Mouse (Mus musculus): ENCODE results near the gene Hist1h3a. TPM values are rescaled to one million over a fixed set of nuclear protein-coding genes. Genes with fewer than 3 reads are reported as not detected.
A peak's percentile ranks its signal among the peaks of the same experiment; 100 is the strongest.
"Not testable (repeated sequence)": the region's sequence is repeated elsewhere in the genome, so short reads cannot be mapped to it uniquely, and the experiment has no call there.

Hist1h3a gene
- polyA plus RNA-seq, 1 experiment from 2014 or later, result 2.2 TPM

DNA sequence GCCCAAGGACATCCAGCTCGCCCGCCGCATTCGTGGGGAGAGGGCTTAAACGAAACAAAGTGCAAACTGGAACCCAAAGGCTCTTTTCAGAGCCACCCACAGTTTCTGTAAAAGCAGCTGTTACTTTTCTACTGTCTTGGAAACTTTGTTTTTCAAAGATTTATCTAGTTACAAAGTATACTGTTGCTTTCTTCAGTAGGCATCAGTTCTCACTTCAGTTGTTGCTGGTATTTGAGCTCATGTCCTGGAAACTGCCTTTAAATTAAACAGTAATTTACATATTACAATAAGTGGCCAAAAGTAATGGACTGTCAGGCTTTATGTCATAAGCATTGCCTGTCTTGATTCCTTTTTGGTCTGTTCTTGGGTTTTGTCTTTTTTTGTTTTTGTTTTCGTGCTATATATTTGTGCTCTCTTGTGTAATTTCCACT is 9.4 kb downstream of the Hist1h3a start:
- H3K27ac ChIP-seq (replicated peaks; ENCODE audit: low read depth, low read length), result no peak overlapping the region
- no peak for DNase-seq

DNA sequence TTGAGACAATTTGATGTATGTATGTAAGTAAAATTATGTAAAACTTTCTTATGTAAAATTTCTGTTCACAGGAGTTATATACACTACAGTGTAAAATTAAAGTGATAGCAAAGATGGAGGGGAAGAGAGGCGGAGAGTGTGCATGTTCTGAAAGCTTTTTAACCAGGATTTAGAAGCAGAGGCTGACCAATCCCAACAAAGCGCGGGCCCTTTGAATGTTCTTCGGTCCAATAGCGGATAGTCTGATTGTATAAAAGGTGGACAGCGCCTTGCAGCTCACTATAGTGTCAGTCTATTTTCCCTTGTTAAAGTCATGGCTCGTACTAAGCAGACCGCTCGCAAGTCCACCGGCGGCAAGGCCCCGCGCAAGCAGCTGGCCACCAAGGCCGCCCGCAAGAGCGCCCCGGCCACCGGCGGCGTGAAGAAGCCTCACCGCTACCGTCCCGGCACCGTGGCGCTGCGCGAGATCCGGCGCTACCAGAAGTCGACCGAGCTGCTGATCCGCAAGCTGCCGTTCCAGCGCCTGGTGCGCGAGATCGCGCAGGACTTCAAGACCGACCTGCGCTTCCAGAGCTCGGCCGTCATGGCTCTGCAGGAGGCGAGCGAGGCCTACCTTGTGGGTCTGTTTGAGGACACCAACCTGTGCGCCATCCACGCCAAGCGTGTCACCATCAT is 10.0 kb downstream of the Hist1h3a start, which contains the start of gene Hist1h3b:
TSS of gene Hist1h3b (plus strand) at position 201 of the 675 bp plus-strand sequence.
- DNase-seq, result peak; percentile 96
- H3K4me2 ChIP-seq (ENCODE audit: low read length), result peak within 1 kb of the TSS; percentile 67
- peaks cover 10% of the 10 kb centered on the region for H3K4me1 ChIP-seq (ENCODE audit: control insufficient read depth, insufficient read depth, low read length)
- H3K4me3 ChIP-seq (replicated peaks; ENCODE audit: low read depth, low read length), result peak within 1 kb of the TSS; percentile 40
- not testable (repeated sequence) for H3K27me3 ChIP-seq (ENCODE audit: control insufficient read depth, insufficient read depth, low read length); H3K36me3 ChIP-seq (ENCODE audit: control insufficient read depth, insufficient read depth, low read length); H3K9me3 ChIP-seq (ENCODE audit: control insufficient read depth, low read length)
- H3K27ac ChIP-seq (replicated peaks; ENCODE audit: low read depth, low read length), result peak within 1 kb of the TSS; percentile 90
- ATAC-seq (ENCODE audit: low FRiP score, low TSS enrichment), result peak; percentile 79
- 0% methylated on average over 16 of the region's 47 CpGs for WGBS
- H3K9ac ChIP-seq (replicated peaks; ENCODE audit: low read length), result peak within 1 kb of the TSS; percentile 26; the same call in 1 of the 2 replicates

More for the DNA sequence above, 9.4 kb downstream of the Hist1h3a start:
- H3K36me3 ChIP-seq (ENCODE audit: control insufficient read depth, insufficient read depth, low read length), result no peaks in the 10 kb centered on the region
- no peaks in the 10 kb centered on the region for H3K9me3 ChIP-seq (ENCODE audit: control insufficient read depth, low read length)
- H3K4me3 ChIP-seq (replicated peaks; ENCODE audit: low read depth, low read length), result 0 out of 2 replicates have a peak overlapping the region, but pooled peaks have one; percentile 10
- H3K9ac ChIP-seq (replicated peaks; ENCODE audit: low read length), result no peak overlapping the region; the same call in 1 of the 2 replicates
- no peaks in the 10 kb centered on the region for H3K27me3 ChIP-seq (ENCODE audit: control insufficient read depth, insufficient read depth, low read length)
- WGBS, result under 1% methylated on average over 6 of the region's 6 CpGs
- peaks cover 12% of the 10 kb centered on the region for H3K4me1 ChIP-seq (ENCODE audit: control insufficient read depth, insufficient read depth, low read length)
- no peak for ATAC-seq (ENCODE audit: low FRiP score, low TSS enrichment)
- H3K4me2 ChIP-seq (ENCODE audit: low read length), result peak overlapping the region; percentile 46

DNA sequence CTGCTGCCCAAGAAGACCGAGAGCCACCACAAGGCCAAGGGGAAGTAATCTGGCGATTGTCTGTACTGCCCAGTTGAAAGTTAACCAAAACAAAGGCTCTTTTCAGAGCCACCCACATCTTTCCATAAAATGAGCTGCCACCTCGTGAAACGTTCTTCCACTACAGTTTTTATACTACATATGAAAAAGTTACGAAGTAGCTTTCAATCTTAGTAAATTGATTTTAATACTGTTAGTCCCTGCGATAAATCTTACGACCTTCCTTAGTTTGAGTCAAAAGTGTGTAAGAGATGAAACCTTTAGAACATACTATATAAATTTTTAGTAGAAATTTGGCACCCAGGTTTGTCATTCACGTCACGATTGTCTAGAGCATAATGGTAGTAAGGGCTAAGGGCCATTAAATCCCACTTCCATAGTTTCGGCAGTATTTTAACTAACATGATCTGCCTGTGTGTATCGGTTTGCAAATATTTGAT is 10.7 kb downstream of the Hist1h3a start:
- Histone ChIP-seq H3K27ac (replicated peaks; ENCODE audit: low read depth, low read length) (peak overlapping the region; percentile 90), H3K27me3 (ENCODE audit: control insufficient read depth, insufficient read depth, low read length) (no peaks in the 10 kb centered on the region), H3K4me2 (ENCODE audit: low read length) (peak overlapping the region; percentile 67), H3K4me1 (ENCODE audit: control insufficient read depth, insufficient read depth, low read length) (peaks cover 12% of the 10 kb centered on the region), H3K4me3 (replicated peaks; ENCODE audit: low read depth, low read length) (peak overlapping the region; percentile 40), H3K9me3 (ENCODE audit: control insufficient read depth, low read length) (no peaks in the 10 kb centered on the region), H3K36me3 (ENCODE audit: control insufficient read depth, insufficient read depth, low read length) (no peaks in the 10 kb centered on the region), H3K9ac (replicated peaks; ENCODE audit: low read length) (no peak overlapping the region; the same call in 1 of the 2 replicates)
- peak; percentile 34 for DNase-seq
- 0 out of 2 replicates have a peak, but pooled peaks have one; percentile 15 for ATAC-seq (ENCODE audit: low FRiP score, low TSS enrichment)
- WGBS, result 1% methylated on average over 11 of the region's 11 CpGs

DNA sequence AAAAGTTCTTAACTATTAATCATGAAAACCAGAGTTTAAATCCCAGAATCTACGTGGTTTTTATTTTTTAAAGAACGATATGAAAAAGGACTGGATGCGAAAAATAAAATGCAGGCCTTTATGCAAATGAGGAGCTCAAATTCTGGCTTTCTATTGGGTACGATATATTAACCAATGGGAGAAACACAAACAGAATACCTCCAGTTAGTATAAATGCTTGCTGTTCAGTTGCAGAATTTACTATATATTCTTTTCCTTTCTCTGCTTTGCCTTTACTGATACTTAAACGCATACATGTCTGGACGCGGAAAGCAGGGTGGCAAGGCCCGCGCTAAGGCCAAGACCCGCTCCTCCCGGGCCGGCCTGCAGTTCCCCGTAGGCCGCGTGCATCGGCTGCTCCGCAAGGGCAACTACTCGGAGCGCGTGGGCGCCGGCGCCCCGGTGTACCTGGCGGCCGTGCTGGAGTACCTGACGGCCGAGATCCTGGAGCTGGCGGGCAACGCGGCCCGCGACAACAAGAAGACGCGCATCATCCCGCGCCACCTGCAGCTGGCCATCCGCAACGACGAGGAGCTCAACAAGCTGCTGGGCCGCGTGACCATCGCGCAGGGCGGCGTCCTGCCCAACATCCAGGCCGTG is 11.2 kb downstream of the Hist1h3a start, which contains the start of gene Hist1h2ab:
TSS of gene Hist1h2ab (plus strand) at position 288 of the 639 bp plus-strand sequence.
- DNase-seq (peak; percentile 84), ATAC-seq (ENCODE audit: low FRiP score, low TSS enrichment) (peak; percentile 68; the same call in 1 of the 2 replicates)
- H3K27me3 ChIP-seq (ENCODE audit: control insufficient read depth, insufficient read depth, low read length); H3K36me3 ChIP-seq (ENCODE audit: control insufficient read depth, insufficient read depth, low read length); H3K9me3 ChIP-seq (ENCODE audit: control insufficient read depth, low read length): not testable (repeated sequence)
- H3K9ac ChIP-seq (replicated peaks; ENCODE audit: low read length), result peak within 1 kb of the TSS; percentile 26; the same call in 1 of the 2 replicates
- H3K4me3 ChIP-seq (replicated peaks; ENCODE audit: low read depth, low read length), result peak within 1 kb of the TSS; percentile 40
- H3K4me2 ChIP-seq (ENCODE audit: low read length), result peak within 1 kb of the TSS; percentile 67
- peaks cover 12% of the 10 kb centered on the region for H3K4me1 ChIP-seq (ENCODE audit: control insufficient read depth, insufficient read depth, low read length)
- 1% methylated on average over 29 of the region's 47 CpGs for WGBS
- peak within 1 kb of the TSS; percentile 90 for H3K27ac ChIP-seq (replicated peaks; ENCODE audit: low read depth, low read length)

DNA sequence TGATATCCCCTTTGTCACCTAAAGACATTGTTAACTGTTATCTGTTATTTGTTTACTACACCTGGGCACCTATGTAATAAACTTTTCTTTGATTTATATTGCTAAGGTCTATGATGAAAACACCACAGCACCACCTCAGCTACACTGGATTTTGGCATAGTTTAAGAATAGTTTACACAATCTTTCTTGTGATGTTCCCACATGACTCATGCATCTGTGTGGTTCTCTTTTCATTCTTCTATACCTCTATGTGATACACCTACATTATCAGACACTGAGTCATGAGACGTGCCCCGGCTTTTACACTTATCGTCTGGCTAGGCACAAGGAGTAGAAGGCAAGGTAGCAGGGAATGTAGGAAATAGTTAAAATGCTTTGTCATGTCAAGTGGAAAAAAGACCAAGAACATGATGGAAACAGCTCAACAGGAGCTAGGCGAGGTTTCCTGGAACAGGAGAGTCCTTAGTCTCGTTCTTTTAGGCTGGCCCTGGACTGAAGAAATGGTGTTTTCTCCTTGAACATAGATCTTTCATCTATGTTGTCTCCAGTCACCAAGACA is 12.5 kb downstream of the Hist1h3a start:
- H3K4me1 ChIP-seq (ENCODE audit: control insufficient read depth, insufficient read depth, low read length), result peaks cover 15% of the 10 kb centered on the region
- DNase-seq, result no peak
- ATAC-seq (ENCODE audit: low FRiP score, low TSS enrichment), result no peak
- H3K9ac ChIP-seq (replicated peaks; ENCODE audit: low read length), result no peak overlapping the region
- no peaks in the 10 kb centered on the region for H3K27me3 ChIP-seq (ENCODE audit: control insufficient read depth, insufficient read depth, low read length)
- no peaks in the 10 kb centered on the region for H3K36me3 ChIP-seq (ENCODE audit: control insufficient read depth, insufficient read depth, low read length)
- H3K9me3 ChIP-seq (ENCODE audit: control insufficient read depth, low read length), result no peaks in the 10 kb centered on the region
- WGBS, result 92% methylated on average over 5 of the region's 5 CpGs
- H3K4me3 ChIP-seq (replicated peaks; ENCODE audit: low read depth, low read length), result no peak overlapping the region
- H3K4me2 ChIP-seq (ENCODE audit: low read length), result 0 out of 2 replicates have a peak overlapping the region, but pooled peaks have one; percentile 19
- H3K27ac ChIP-seq (replicated peaks; ENCODE audit: low read depth, low read length), result no peak overlapping the region; the same call in 1 of the 2 replicates

DNA sequence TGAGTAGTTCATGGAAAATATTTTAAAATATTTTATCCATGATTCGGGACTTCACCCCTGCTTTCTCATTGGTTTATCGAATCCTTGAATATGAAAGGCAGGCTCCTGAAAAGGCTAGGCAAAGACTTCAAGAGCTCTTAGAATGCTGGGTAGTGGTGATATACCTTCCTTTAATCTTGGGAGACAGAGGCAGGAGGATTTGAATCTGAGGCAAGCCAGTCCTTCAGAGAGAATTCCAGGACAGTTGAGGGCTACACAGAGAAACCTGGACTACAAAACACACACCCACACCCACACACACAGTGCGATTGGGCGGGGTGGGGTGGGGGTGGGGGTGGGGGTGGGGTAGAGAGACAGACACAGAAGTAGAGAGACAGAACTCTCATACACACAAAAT is 14.3 kb downstream of the Hist1h3a start:
- H3K9me3 ChIP-seq (ENCODE audit: control insufficient read depth, low read length), result no peaks in the 10 kb centered on the region
- no peak for ATAC-seq (ENCODE audit: low FRiP score, low TSS enrichment)
- no peaks in the 10 kb centered on the region for H3K27me3 ChIP-seq (ENCODE audit: control insufficient read depth, insufficient read depth, low read length)
- no peak overlapping the region for H3K9ac ChIP-seq (replicated peaks; ENCODE audit: low read length)
- DNase-seq, result no peak
- H3K36me3 ChIP-seq (ENCODE audit: control insufficient read depth, insufficient read depth, low read length), result no peaks in the 10 kb centered on the region
- no peak overlapping the region for H3K27ac ChIP-seq (replicated peaks; ENCODE audit: low read depth, low read length)
- H3K4me2 ChIP-seq (ENCODE audit: low read length), result peak overlapping the region; percentile 69; the same call in 1 of the 2 replicates
- H3K4me1 ChIP-seq (ENCODE audit: control insufficient read depth, insufficient read depth, low read length), result peaks cover 15% of the 10 kb centered on the region
- WGBS, result 6% methylated on average over 4 of the region's 4 CpGs
- H3K4me3 ChIP-seq (replicated peaks; ENCODE audit: low read depth, low read length), result no peak overlapping the region

DNA sequence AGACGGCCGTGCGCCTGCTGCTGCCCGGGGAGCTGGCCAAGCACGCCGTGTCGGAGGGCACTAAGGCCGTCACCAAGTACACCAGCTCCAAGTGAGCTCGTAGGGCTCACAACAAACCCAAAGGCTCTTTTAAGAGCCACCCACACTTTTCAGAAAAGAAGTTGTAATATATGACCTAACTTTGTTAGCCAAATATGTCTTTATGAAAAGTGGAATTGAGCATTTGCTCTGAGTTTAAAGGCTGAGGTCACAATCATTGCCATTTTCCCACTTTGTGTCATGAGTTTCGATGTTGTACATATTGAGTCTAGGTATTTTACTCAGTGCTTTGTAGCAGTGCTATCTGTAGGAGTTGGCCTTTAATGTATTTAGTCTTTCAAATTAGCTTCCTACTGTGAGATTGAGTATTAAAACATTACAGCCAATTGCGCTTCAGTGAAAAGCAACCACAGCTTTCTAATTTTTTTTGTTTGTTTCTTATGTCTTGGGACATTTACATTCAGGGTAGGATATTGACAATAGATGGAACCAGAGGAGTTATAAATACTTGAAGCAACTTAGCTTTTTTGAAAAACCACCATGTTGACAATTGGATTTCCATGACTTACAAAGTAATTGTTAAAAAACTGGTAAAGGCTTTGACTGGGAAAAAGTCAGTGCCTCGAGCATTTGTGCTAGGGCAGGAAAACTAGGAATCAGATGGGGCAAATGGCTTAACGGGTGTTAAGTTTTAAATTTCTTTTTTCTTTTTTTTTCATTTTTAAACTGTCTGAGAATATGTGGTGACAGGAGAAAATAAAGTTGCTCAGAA is 14.9 kb downstream of the Hist1h3a start:
- H3K36me3 ChIP-seq (ENCODE audit: control insufficient read depth, insufficient read depth, low read length), result no peaks in the 10 kb centered on the region
- WGBS, result 2% methylated on average over 9 of the region's 13 CpGs
- H3K9ac ChIP-seq (replicated peaks; ENCODE audit: low read length), result peak overlapping the region; percentile 36
- no peak for ATAC-seq (ENCODE audit: low FRiP score, low TSS enrichment)
- no peaks in the 10 kb centered on the region for H3K27me3 ChIP-seq (ENCODE audit: control insufficient read depth, insufficient read depth, low read length)
- no peak for DNase-seq
- peak overlapping the region; percentile 69 for H3K4me2 ChIP-seq (ENCODE audit: low read length)
- no peaks in the 10 kb centered on the region for H3K9me3 ChIP-seq (ENCODE audit: control insufficient read depth, low read length)
- H3K4me3 ChIP-seq (replicated peaks; ENCODE audit: low read depth, low read length), result peak overlapping the region; percentile 31
- peak overlapping the region; percentile 88 for H3K27ac ChIP-seq (replicated peaks; ENCODE audit: low read depth, low read length)
- H3K4me1 ChIP-seq (ENCODE audit: control insufficient read depth, insufficient read depth, low read length), result peaks cover 15% of the 10 kb centered on the region
